Mouse (Mus musculus) C2C12 (cell line): ENCODE data around the gene Adarb2. TPM values are rescaled to one million over a fixed set of nuclear protein-coding genes. Genes with fewer than 3 reads are reported as not detected.

ENCODE experiments used
- H3K27me3 ChIP-seq: one replicate; pipeline ENCODE4 v1.6.1; 2011; ENCODE audit not compliant: control insufficient read depth, insufficient read depth, insufficient read length
- H3K36me3 ChIP-seq: one replicate; pipeline ENCODE4 v1.6.1; 2011; ENCODE audit not compliant: control insufficient read depth, insufficient read depth
- H3K4me3 ChIP-seq: one replicate; pipeline ENCODE4 v1.5.1; 2011; ENCODE audit warnings: mild to moderate bottlenecking, control low read depth; ENCODE audit not compliant: poor library complexity, insufficient read depth, severe bottlenecking
- H3K79me2 ChIP-seq: one replicate; pipeline ENCODE4 v1.6.1; 2011; ENCODE audit not compliant: control insufficient read depth, insufficient read depth
- H3K79me3 ChIP-seq: one replicate; pipeline ENCODE4 v1.6.1; 2011; ENCODE audit warnings: low read depth, control low read depth
- H3ac ChIP-seq: one replicate; pipeline ENCODE3; 2011; ENCODE audit warnings: low read depth; ENCODE audit not compliant: control insufficient read depth, insufficient read length
- CEBPB ChIP-seq: IDR thresholded peaks from one replicate; pipeline ENCODE4 v1.6.1; 2011; ENCODE audit warnings: low read depth, mild to moderate bottlenecking, control low read depth, moderate library complexity
- CTCF ChIP-seq: IDR thresholded peaks from one replicate; pipeline ENCODE4 v1.5.1; 2011; ENCODE audit not compliant: control insufficient read depth, insufficient read depth, insufficient read length
- FOSL1 ChIP-seq: IDR thresholded peaks from one replicate; pipeline ENCODE4 v1.8.0; 2011; ENCODE audit warnings: mild to moderate bottlenecking, low read length; ENCODE audit not compliant: poor library complexity, insufficient read depth, severe bottlenecking
- MAX ChIP-seq: IDR thresholded peaks from one replicate; pipeline ENCODE4 v1.6.1; 2011; ENCODE audit warnings: mild to moderate bottlenecking, control low read depth
- MYOD1 ChIP-seq: IDR thresholded peaks from one replicate; pipeline ENCODE4 v1.6.1; 2011; ENCODE audit warnings: low read depth; ENCODE audit not compliant: control insufficient read depth, insufficient read length
- MYOG ChIP-seq: IDR thresholded peaks from one replicate; pipeline ENCODE4 v1.6.1; 2011; ENCODE audit not compliant: control insufficient read depth, insufficient read length; ENCODE audit errors: extremely low read depth
- USF1 ChIP-seq: IDR thresholded peaks from one replicate; pipeline ENCODE4 v1.6.1; 2011; ENCODE audit warnings: low read depth, mild to moderate bottlenecking, control low read depth, moderate library complexity
- polyA plus RNA-seq: library from polyadenylated mRNA; unstranded; fragments of >200 nt; fragmentation: generic; extraction: Trizol; gene quantifications from one replicate; pipeline ENCODE4 v1.2.1, GENCODE M21; 2012; ENCODE audit warnings: missing spikeins

Gene Adarb2
- polyA plus RNA-seq, 1 experiment: 0.01 TPM

DNA sequence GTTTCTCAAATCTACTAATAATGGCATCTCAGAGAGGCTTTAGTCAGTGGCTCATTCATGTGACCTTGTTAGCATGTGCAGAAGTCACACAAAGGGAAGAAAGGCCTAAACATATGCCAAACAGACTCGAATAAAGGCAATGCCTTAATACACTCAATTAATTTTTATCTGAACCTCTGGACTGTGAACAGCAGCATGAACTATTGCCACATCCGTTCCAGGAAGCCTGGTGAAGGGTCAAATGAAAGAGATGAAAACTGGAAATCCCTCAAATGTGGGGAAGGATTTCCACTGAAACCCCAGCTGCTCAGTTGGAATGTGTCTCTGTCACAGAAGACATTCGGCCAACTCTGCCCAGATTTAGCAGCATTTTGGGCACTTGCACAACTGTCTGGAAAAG is 497.2 kb downstream of the Adarb2 start:
- H3K27me3 ChIP-seq: no peaks in the 10 kb centered on the region
- no peak overlapping the region for H3K4me3 ChIP-seq
- TF ChIP-seq MYOG: no peak
- TF ChIP-seq CTCF: no peak
- no peak for TF ChIP-seq CEBPB
- TF ChIP-seq MYOD1: no peak
- no peak for TF ChIP-seq FOSL1
- no peak for TF ChIP-seq USF1
- TF ChIP-seq MAX: no peak
- H3ac ChIP-seq: no peak overlapping the region
- H3K36me3 ChIP-seq: no peaks in the 10 kb centered on the region
- H3K79me3 ChIP-seq: no peaks in the 10 kb centered on the region
- no peaks in the 10 kb centered on the region for H3K79me2 ChIP-seq

GRCm38 (mm10) chr13:8700981-8701380 is 498.3 kb downstream of the Adarb2 start:
- H3K27me3 ChIP-seq: no peaks in the 10 kb centered on the region
- H3ac ChIP-seq: no peak overlapping the region
- TF ChIP-seq MYOD1 (no peak), CTCF (no peak), CEBPB (no peak), MAX (no peak), FOSL1 (no peak), USF1 (no peak), MYOG (no peak)
- no peaks in the 10 kb centered on the region for H3K79me2 ChIP-seq
- no peaks in the 10 kb centered on the region for H3K79me3 ChIP-seq
- no peaks in the 10 kb centered on the region for H3K36me3 ChIP-seq
- no peak overlapping the region for H3K4me3 ChIP-seq

- H3K79me2 ChIP-seq: no peaks in the 10 kb centered on the region
- no peaks in the 10 kb centered on the region for H3K27me3 ChIP-seq
Measured at GRCm38 (mm10) chr13:8705296-8705695, 502.6 kb downstream of the Adarb2 start.

DNA sequence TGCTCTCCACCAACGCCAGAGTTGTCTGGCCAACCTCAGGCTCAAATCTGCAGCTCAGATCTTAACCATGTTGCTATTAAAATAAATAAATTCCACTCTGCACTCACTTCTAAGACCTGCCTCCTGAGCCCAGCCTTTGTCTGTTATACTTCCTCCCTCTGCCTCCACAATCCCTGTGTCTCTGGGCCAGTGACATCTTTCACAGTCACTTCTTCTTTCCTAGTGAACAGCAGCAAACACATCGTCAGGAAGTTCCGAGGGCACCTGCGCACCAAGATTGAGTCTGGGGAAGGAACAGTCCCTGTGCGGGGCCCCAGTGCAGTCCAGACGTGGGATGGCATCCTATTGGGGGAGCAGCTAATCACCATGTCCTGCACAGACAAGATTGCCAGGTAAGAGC is 510.7 kb downstream of the Adarb2 start:
- Histone ChIP-seq H3K36me3 (no peaks in the 10 kb centered on the region), H3ac (no peak overlapping the region), H3K79me3 (no peaks in the 10 kb centered on the region), H3K79me2 (no peaks in the 10 kb centered on the region), H3K27me3 (no peaks in the 10 kb centered on the region), H3K4me3 (no peak overlapping the region)
- TF ChIP-seq CTCF: no peak
- TF ChIP-seq MAX: no peak

More at GRCm38 (mm10) chr13:8705296-8705695, 502.6 kb downstream of the Adarb2 start:
- no peaks in the 10 kb centered on the region for H3K79me3 ChIP-seq
- no peaks in the 10 kb centered on the region for H3K36me3 ChIP-seq
- no peak overlapping the region for H3K4me3 ChIP-seq
- H3ac ChIP-seq: no peak overlapping the region
- no peak for TF ChIP-seq MYOG
- TF ChIP-seq FOSL1: no peak
- TF ChIP-seq CEBPB: no peak
- TF ChIP-seq MYOD1: no peak
- TF ChIP-seq MAX: no peak
- TF ChIP-seq CTCF: no peak
- TF ChIP-seq USF1: no peak

GRCm38 (mm10) chr13:8729972-8730645 is 527.4 kb downstream of the Adarb2 start:
- H3K27me3 ChIP-seq: peaks cover 7% of the 10 kb centered on the region
- no peaks in the 10 kb centered on the region for H3K79me3 ChIP-seq
- H3K4me3 ChIP-seq: no peak overlapping the region
- H3K79me2 ChIP-seq: no peaks in the 10 kb centered on the region
- no peak overlapping the region for H3ac ChIP-seq
- TF ChIP-seq CTCF: no peak
- no peak for TF ChIP-seq MAX
- TF ChIP-seq FOSL1: no peak
- no peak for TF ChIP-seq CEBPB
- no peak for TF ChIP-seq MYOG
- no peak for TF ChIP-seq MYOD1
- no peak for TF ChIP-seq USF1
- no peaks in the 10 kb centered on the region for H3K36me3 ChIP-seq

DNA sequence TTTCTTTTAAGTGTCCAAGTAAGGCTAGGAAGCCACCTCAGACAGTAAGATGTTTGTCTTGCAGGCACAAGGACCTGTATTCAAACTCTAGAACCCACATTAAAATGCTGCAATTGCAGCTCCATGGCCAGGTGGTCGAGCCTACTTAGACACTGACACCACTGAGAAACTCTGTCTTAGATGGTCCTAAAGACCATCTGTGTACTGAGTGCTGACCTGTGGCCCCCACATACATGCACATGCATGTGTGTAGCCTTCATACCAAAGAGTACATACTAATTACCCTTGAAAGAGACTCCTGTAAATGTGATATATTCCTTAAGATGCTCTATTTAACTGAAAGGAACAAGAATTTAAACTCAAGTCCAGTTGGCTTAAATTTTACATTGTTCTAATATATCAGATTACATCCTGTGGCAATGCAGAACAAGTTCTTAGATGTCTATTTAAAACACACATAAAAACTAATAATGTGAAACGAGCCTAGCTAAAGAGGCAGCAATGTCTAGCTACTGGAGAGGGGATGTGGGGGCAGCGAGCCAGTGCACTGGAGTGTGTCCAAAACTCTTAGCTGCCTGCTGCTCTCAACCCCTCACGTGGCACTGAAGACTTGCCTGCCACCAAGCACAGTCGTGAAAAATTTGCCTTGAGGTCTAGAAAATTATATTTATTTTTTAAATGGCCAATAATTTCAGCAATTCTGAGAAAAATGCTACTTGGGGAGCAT is 534.6 kb downstream of the Adarb2 start:
- Histone ChIP-seq H3K27me3 (peaks cover 3% of the 10 kb centered on the region), H3K79me3 (no peaks in the 10 kb centered on the region), H3K4me3 (no peak overlapping the region), H3K36me3 (no peaks in the 10 kb centered on the region), H3ac (no peak overlapping the region), H3K79me2 (no peaks in the 10 kb centered on the region)
- TF ChIP-seq USF1 (no peak), CTCF (no peak), MAX (no peak), MYOD1 (no peak), MYOG (no peak), FOSL1 (no peak), CEBPB (no peak)
